Mouse (Mus musculus) cerebellum, adult 2 months (tissue): Measurements from ENCODE around the gene Spem2.

Experiments used
- CTCF ChIP-seq: fragments of 200-500 bp; IDR thresholded peaks from 2 replicates; pipeline ENCODE4 v1.5.1; 2011; ENCODE audit warnings: low read depth, mild to moderate bottlenecking, control low read depth, low read length, moderate library complexity, borderline replicate concordance; ENCODE audit not compliant: insufficient read depth
- POLR2A ChIP-seq: fragments of 200-500 bp; IDR thresholded peaks from 2 replicates; pipeline ENCODE4 v1.6.1; 2011; ENCODE audit warnings: low read length, control low read depth, borderline replicate concordance; ENCODE audit not compliant: insufficient read depth

GRCm38 (mm10) chr11:69778258-69778982 lies 39.8 kb downstream of the Spem2 start:
- TF ChIP-seq CTCF (no peak), POLR2A (no peak)
